Mouse (Mus musculus): ENCODE results near the gene Coq7. TPM values are rescaled to one million over a fixed set of nuclear protein-coding genes. Genes with fewer than 3 reads are reported as not detected.

Coq7 gene
- polyA plus RNA-seq, 1 experiment from 2014 or later, result 122 TPM

DNA sequence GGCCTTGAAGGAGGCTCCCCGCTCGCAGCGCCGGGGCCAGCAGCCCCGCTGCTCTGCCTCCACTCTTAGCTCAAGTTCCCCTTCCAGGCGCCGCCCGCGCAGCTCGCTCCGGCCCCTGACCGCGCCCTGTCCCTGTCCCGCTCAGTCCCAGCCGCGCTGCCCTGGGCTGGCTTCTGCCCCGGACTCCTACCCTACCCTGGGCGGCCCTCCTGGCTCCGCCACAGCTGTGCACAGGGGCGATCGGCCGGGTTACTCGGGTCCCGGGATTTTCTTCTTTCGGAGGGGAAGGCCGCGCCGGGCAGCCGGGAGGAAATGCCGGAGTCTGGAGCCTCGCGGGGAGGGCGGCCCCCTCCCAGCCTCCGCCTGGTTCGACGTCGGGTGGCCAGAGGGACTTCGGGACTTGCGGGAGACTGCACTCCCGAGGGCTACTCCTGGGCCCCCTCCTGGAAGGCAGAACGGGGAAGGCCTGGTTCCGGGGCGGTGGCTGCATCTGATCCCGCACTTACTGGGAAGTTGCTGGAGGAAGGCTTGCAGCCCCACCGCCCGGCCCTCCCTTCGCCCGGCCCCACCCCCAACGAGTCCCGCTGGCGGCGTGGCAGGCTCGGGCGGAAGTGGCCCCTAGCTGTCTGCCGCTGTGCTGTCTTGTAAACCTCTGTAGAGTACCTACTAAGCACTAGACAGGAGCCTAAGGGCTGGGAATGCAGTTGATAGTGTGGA lies 41.6 kb downstream of the Coq7 start, which contains the start of gene Itpripl2:
Gene Itpripl2 (minus strand): TSS at position 545 of the 717 bp plus-strand sequence.
- Histone ChIP-seq H3K27ac (peak within 1 kb of the TSS; percentile 91), H3K36me3 (no peaks in the 10 kb centered on the region), H3K9me3 (no peaks in the 10 kb centered on the region), H3K4me1 (replicated peaks) (peaks cover 34% of the 10 kb centered on the region), H3K4me3 (peak within 1 kb of the TSS; percentile 67), H3K27me3 (ENCODE audit: insufficient read depth, poor library complexity, severe bottlenecking) (peaks cover 66% of the 10 kb centered on the region)
- DNase-seq (ENCODE audit: low spot score), result peak; percentile 80
- under 1% methylated on average over 55 of the region's 55 CpGs for WGBS

DNA sequence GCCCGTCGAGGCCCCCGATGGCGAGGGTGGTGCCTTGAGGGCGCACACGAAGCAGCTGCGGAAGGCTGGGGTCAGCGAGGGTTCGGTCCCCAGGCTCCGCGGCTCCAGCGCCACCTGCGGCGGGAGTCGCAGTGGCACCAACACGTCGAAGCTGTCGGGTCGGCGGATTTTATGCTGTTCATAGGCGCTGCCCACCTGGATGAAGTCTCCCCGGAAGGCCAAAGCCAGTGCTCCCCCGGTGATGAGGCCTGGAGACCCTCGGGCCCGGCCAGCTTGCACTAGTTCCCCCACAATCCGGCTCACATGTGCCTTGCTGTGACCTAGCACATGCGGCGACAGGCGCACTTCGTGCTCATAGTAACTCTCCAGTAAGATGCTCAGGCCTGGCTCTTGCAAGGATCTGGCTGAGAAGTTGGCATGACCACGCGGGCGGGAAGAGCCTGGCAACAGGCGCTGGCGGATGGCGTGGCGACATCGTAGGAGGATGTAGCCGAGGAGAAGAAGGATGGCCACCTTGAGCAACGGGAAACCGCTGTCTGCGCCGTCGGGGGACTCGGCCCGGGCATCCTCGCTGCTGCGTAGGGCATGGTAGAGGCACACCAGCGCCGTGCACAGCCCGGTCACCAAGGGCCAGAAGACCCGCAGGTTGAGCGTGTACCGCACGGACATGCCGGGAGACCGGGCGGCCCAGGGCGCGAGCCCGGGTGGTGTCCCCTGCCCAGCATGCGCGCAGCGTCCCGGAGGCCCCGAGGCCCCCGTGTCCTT lies 42.3 kb downstream of the Coq7 start:
- 3% methylated on average over 67 of the region's 67 CpGs for WGBS
- Histone ChIP-seq H3K4me3 (peak overlapping the region; percentile 67), H3K27ac (peak overlapping the region; percentile 91), H3K9me3 (no peaks in the 10 kb centered on the region), H3K27me3 (ENCODE audit: insufficient read depth, poor library complexity, severe bottlenecking) (peaks cover 66% of the 10 kb centered on the region), H3K36me3 (no peaks in the 10 kb centered on the region), H3K4me1 (replicated peaks) (peaks cover 34% of the 10 kb centered on the region)
- no peak for DNase-seq (ENCODE audit: low spot score)

DNA sequence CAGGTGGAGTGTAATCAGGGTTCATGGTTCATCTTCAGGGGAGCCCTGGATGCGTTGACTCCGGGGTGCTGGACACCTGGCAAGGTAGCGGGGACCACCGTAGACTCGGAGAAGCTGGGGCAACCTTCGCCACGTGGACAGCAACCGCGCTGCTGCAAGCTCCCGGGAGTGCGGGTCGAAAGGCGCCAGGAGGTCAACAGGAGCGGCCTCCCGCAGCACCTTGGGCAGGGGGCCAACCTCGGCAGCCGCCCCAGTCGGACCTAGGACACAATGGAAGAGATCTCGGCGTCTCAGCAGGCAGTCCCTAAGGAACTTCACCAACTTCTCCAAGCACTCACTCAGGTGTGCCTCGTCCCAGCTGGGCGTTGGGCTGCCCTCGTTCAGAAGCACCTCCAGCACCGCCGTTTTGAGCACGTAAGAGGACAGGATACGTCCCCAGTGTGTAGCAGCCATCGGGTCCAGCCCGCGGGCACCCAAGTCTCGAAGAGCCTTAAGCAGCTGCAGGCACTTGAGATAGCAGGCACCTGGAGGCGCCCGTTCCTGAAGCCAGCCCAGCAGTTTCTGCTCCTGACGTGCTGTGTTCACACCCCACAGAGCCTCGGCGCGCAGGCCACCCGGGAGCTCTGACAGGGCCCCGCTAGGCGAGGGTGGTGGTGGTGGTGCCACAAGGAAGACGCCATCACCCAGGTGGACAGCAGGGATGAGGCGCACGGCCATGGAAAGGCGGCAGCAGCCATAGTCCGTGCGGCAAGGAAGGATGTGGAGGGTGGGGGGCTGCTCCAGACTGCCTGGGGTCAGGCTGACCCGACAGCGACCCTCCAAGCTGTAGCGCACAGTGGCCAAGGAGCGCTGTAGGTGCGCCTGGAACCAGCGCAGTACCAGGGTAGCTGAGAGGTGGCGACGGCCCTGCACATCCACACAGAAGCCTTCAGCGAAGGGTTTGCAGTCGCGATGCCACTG lies 43.2 kb downstream of the Coq7 start:
- Histone ChIP-seq H3K9me3 (no peaks in the 10 kb centered on the region), H3K27ac (no peak overlapping the region; the same call in 1 of the 2 replicates), H3K27me3 (ENCODE audit: insufficient read depth, poor library complexity, severe bottlenecking) (peaks cover 66% of the 10 kb centered on the region), H3K4me3 (peak overlapping the region; percentile 67), H3K4me1 (replicated peaks) (peaks cover 34% of the 10 kb centered on the region), H3K36me3 (no peaks in the 10 kb centered on the region)
- DNase-seq (ENCODE audit: low spot score), result peak; percentile 8
- 13% methylated on average over 57 of the region's 57 CpGs for whole genome bisulfite sequencing

DNA sequence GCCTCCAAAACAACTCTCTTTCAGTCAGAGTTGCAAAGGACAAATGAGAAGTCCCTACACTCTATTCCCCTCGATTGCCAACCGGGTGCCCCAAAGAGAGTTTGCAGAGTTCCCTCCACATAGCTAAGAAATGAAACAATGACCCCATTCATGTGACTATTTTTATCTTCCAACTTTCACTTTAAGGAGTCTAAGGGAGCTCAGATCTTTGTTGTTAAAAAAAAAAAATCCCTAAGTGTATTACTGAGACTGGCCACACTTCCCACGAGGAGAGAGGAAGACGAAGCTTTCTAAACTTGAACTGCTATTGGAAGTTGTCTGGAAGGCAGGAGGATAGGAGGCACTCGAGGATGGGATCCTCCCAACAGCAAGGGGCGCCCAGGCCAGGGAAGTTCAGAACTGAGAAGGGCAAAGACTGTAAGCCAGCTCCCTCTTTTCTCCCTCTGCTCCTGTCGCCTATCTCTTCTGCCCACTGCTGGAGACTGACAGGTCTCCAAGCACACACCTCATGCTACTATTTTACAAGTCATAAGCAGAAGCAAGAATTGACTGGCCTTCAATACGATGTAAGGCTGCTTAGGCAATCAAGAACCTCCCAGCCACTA lies 45.0 kb downstream of the Coq7 start:
- peaks cover 57% of the 10 kb centered on the region for H3K27me3 ChIP-seq (ENCODE audit: insufficient read depth, poor library complexity, severe bottlenecking)
- no peak for DNase-seq (ENCODE audit: low spot score)
- H3K4me1 ChIP-seq (replicated peaks), result peaks cover 34% of the 10 kb centered on the region
- no peaks in the 10 kb centered on the region for H3K9me3 ChIP-seq
- H3K4me3 ChIP-seq, result no peak overlapping the region; the same call in 1 of the 2 replicates
- H3K36me3 ChIP-seq, result no peaks in the 10 kb centered on the region
- 32% methylated on average over 8 of the region's 8 CpGs for WGBS
- no peak overlapping the region for H3K27ac ChIP-seq

DNA sequence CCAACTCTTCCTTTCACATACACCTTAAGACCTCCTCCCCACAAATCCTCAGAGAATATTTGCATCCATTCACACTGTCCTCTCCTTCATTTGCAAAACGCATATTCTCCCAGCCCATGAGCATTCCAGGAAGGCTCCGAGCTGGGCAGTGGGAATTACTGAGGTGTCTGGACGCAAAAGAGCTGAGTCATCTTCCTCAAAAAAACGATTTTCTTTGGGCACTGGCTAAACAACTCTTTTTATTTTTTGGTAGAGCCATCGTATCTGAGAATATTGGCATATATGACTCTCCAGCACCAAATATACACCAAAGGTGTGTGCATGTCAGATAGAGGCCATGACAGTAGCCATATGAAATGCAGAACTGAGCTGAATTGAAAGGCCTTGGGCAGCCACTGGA lies 46.2 kb downstream of the Coq7 start:
- H3K9me3 ChIP-seq, result no peaks in the 10 kb centered on the region
- H3K4me3 ChIP-seq, result no peak overlapping the region
- H3K4me1 ChIP-seq (replicated peaks), result peaks cover 30% of the 10 kb centered on the region
- no peaks in the 10 kb centered on the region for H3K36me3 ChIP-seq
- DNase-seq (ENCODE audit: low spot score), result no peak
- no peak overlapping the region for H3K27ac ChIP-seq
- peaks cover 44% of the 10 kb centered on the region for H3K27me3 ChIP-seq (ENCODE audit: insufficient read depth, poor library complexity, severe bottlenecking)
- 58% methylated on average over 5 of the region's 5 CpGs for WGBS

DNA sequence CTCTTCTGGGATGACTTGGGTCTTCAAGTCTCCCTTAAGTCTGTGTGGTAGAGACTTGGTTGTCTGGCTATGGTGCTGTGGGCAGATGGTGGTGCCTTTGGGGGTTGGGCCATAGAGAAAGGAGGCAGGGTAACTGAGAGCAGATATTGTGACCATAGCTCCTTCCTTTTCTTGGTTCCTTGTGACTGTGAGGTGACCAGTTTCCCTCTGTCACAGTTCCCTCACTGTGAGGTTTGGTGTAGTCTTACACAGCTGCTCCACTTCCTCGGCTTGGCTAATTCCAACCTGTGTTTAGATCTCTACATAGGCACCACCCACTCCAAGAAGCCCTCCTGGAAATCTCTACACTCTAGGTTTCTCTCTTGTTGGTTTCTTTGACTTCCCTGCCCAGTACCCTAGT lies 49.2 kb downstream of the Coq7 start:
- H3K4me3 ChIP-seq, result no peak overlapping the region
- WGBS, result 67% methylated on average over 1 of the region's 1 CpGs

DNA sequence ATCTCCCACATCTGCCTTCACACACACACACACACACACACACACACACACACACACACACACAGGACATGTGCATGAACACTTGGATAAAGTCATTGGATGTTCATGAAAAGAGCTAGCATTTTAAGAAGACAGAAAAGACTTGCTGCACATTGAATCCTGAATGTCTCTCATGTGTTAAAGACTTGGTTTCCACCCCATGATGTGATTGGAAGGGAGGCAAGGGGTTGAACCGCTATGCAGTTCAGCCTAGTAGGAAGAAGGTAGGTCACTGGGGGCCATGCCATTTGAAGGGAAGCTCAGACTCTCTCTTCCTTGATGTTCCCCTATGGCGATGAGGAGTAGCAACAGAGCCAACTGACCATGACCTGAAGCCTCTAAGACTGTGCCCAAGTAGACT lies 51.2 kb downstream of the Coq7 start:
- Histone ChIP-seq H3K27ac (no peak overlapping the region), H3K4me3 (no peak overlapping the region), H3K36me3 (no peaks in the 10 kb centered on the region), H3K27me3 (ENCODE audit: insufficient read depth, poor library complexity, severe bottlenecking) (no peaks in the 10 kb centered on the region), H3K9me3 (no peaks in the 10 kb centered on the region), H3K4me1 (replicated peaks) (0 out of 2 replicates have a peak, but pooled peaks cover 3% of the 10 kb centered on the region)
- 86% methylated on average over 2 of the region's 2 CpGs for WGBS
- no peak for DNase-seq (ENCODE audit: low spot score)

More for the DNA sequence above, 49.2 kb downstream of the Coq7 start:
- Histone ChIP-seq H3K36me3 (no peaks in the 10 kb centered on the region), H3K9me3 (no peaks in the 10 kb centered on the region), H3K27ac (no peak overlapping the region), H3K4me1 (replicated peaks) (peaks cover 5% of the 10 kb centered on the region; the same call in 1 of the 2 replicates), H3K27me3 (ENCODE audit: insufficient read depth, poor library complexity, severe bottlenecking) (peaks cover 16% of the 10 kb centered on the region)
- DNase-seq (ENCODE audit: low spot score), result no peak

DNA sequence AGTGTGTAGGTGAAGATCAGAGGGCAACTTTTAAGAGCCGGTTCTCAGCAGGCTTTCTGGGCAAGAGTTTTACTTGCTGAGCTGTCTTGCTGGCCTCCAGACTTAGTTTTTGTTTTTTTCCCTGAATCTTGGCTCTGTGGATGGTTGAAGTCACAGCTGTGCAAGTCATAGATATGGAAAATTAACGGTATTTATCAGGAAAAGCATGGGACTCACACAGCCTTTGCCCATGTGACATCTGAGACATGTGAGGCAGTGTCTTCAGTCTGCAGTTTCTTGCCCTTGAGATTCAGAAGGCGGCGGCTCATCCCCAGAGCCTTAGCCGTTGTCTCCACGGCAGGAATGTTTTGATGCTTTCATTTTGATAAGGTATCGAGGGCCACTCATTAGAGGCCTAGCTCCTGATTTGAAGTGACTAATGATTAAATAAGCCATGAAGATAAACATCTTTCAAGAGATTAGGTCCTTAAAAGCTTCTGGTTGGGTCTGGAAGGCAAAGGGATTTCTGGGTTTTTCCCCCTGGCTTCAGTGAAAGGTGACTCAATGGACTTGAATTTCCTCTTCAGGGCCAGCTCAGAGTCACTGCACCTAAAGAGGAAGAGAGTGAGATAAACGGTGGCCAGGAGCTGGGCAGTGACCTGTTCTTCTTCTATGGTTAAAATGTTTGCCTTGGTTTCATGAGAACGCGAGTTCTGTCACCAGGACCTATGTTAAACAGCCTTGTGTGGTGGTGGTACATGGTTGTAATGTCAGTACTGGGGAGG lies 51.9 kb downstream of the Coq7 start:
- Histone ChIP-seq H3K36me3 (no peaks in the 10 kb centered on the region), H3K4me3 (no peak overlapping the region), H3K27ac (no peak overlapping the region), H3K27me3 (ENCODE audit: insufficient read depth, poor library complexity, severe bottlenecking) (no peaks in the 10 kb centered on the region), H3K4me1 (replicated peaks) (0 out of 2 replicates have a peak, but pooled peaks cover 5% of the 10 kb centered on the region), H3K9me3 (no peaks in the 10 kb centered on the region)
- no peak for DNase-seq (ENCODE audit: low spot score)
- WGBS, result 88% methylated on average over 10 of the region's 10 CpGs

DNA sequence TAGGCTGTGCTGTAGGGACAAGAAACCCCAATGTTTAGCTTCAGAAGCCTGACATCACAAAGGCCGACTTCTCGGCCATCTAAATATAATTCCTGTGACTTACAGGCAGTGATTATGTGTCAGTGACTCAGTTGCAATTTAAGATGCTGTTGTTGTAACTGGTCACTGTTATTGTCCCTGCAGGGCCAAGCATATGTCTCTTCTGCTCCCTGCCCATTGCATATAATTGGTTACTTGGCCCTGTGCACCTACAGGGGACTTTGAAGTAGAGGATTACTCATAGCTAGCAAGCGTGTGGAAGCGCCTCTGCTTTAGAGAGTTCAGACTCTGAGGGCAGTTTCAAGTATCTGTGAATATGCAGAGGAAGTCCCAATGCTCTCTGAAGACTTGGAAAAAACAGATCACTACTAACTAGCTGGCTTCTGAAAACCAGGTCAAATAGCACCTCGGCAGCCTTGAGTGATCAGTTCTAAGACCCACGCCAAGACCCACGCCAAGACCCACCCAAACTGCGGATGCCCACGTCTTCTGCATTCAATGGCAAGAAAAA lies 52.9 kb downstream of the Coq7 start:
- 90% methylated on average over 9 of the region's 9 CpGs for WGBS

DNA sequence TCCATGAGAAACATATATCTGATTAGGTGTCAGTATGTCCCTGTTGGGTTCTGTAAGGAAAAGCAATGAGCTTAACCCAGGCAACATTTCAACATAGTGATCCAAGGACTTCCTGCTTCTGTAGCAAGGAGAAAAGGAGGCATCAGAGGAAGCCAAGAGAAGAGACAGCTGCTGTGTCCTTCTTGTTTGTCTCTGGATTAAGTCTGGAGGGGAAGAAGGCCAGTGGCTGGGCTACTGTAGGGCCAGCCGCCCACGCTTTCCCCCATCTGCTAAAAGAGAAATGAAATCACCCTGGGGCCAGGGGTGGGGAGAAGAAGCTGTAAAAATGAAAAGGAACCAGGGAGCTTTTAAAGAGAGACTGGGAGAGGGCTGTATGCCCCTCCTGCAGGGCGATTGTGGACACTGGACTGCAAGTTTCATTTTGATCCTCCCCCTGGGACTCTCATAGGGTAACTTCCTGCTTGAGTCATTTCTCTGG lies 54.3 kb downstream of the Coq7 start:
- H3K4me1 ChIP-seq (replicated peaks), result 0 out of 2 replicates have a peak, but pooled peaks cover 5% of the 10 kb centered on the region
- no peaks in the 10 kb centered on the region for H3K27me3 ChIP-seq (ENCODE audit: insufficient read depth, poor library complexity, severe bottlenecking)
- no peak overlapping the region for H3K4me3 ChIP-seq
- 64% methylated on average over 3 of the region's 3 CpGs for WGBS
- H3K36me3 ChIP-seq, result no peaks in the 10 kb centered on the region
- H3K27ac ChIP-seq, result no peak overlapping the region
- peaks cover 3% of the 10 kb centered on the region; the same call in 1 of the 2 replicates for H3K9me3 ChIP-seq
- no peak for DNase-seq (ENCODE audit: low spot score)

More for the DNA sequence above, 52.9 kb downstream of the Coq7 start:
- Histone ChIP-seq H3K27ac (no peak overlapping the region), H3K27me3 (ENCODE audit: insufficient read depth, poor library complexity, severe bottlenecking) (no peaks in the 10 kb centered on the region), H3K4me1 (replicated peaks) (0 out of 2 replicates have a peak, but pooled peaks cover 5% of the 10 kb centered on the region), H3K9me3 (no peaks in the 10 kb centered on the region; the same call in 1 of the 2 replicates), H3K4me3 (no peak overlapping the region), H3K36me3 (no peaks in the 10 kb centered on the region)
- no peak for DNase-seq (ENCODE audit: low spot score)

DNA sequence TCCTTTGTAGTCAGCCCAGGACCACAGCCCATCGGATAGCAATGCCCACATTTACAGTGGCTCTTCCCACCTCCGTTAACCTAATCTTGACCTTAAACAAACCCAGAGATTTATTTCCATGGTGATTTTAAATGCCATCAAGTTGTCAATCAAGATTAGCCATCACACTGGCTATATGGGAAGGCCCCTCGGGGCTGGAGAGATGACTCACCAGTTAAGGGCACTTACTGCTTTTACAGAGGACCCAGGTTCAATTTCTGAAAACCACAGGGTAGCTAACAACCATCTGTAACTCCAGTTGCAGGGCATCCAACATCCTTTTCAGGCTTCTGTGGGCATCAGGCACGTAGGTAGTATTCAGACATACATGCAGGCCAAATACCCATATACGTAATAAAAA lies 56.7 kb downstream of the Coq7 start:
- 77% methylated on average over 5 of the region's 5 CpGs for WGBS
- Histone ChIP-seq H3K4me3 (no peak overlapping the region), H3K9me3 (peaks cover 3% of the 10 kb centered on the region; the same call in 1 of the 2 replicates), H3K4me1 (replicated peaks) (0 out of 2 replicates have a peak, but pooled peaks cover 5% of the 10 kb centered on the region), H3K27ac (no peak overlapping the region), H3K36me3 (no peaks in the 10 kb centered on the region), H3K27me3 (ENCODE audit: insufficient read depth, poor library complexity, severe bottlenecking) (no peaks in the 10 kb centered on the region)
- no peak for DNase-seq (ENCODE audit: low spot score)
